In genomic region chr14:121878176-121878858, GRCm38 (mm10) we compare ENCODE assay signal across 1 mouse cellular context.
TF ChIP-seq lines count a peak whose summit lies in the region.

Gene Ubac2 (plus strand): TSS chr14:121878620.

TF ChIP-seq in CH12.LX, 34 proteins besides CTCF, POLR2A, EP300 and RAD21 (continued from another document):
- TF ChIP-seq UBTF (IDR thresholded peaks at IDR 0.05; ENCODE audit: low read depth, low read length) = no peak
- 0 out of 2 replicates have a peak, but pooled peaks have one; percentile 68 for TF ChIP-seq E2F4 (IDR thresholded peaks at IDR 0.05; ENCODE audit: insufficient replicate concordance, low read depth, low read length)
- TF ChIP-seq JUN (IDR thresholded peaks at IDR 0.05; ENCODE audit: insufficient read depth, low read depth, low read length) = no peak
- peak; percentile 82 for TF ChIP-seq TBP (conservative IDR thresholded peaks at IDR 0.05; ENCODE audit: low read depth, low read length)
- no peak; the same call in 1 of the 2 replicates for TF ChIP-seq RCOR1 (conservative IDR thresholded peaks at IDR 0.05; ENCODE audit: low read depth, low read length)
- TF ChIP-seq NRF1 (IDR thresholded peaks at IDR 0.05; ENCODE audit: low read depth, low read length) = peak; percentile 91
- TF ChIP-seq MXI1 (IDR thresholded peaks at IDR 0.05; ENCODE audit: low read depth, low read length) = peak; percentile 26; the same call in 1 of the 2 replicates
- no peak for TF ChIP-seq ZC3H11A (IDR thresholded peaks at IDR 0.05; ENCODE audit: low read depth, low read length)
- TF ChIP-seq USF1 (IDR thresholded peaks at IDR 0.05; ENCODE audit: low read depth, low read length) = no peak; the same call in 1 of the 2 replicates
- peak; percentile 80; the same call in 1 of the 2 replicates for TF ChIP-seq MYC (IDR thresholded peaks at IDR 0.05; ENCODE audit: low read depth, low read length)
- no peak for TF ChIP-seq ZNF384 (IDR thresholded peaks at IDR 0.05; ENCODE audit: low read depth, low read length)
- TF ChIP-seq PAX5 (IDR thresholded peaks at IDR 0.05; ENCODE audit: low read length) = no peak
